Mouse (Mus musculus): Measurements from ENCODE around the gene Gemin5. TPM values are rescaled to one million over a fixed set of nuclear protein-coding genes. Genes with fewer than 3 reads are reported as not detected.
A peak's percentile ranks its signal among the peaks of the same experiment; 100 is the strongest.
"Not testable (repeated sequence)": the region's sequence is repeated elsewhere in the genome, so short reads cannot be mapped to it uniquely, and the experiment has no call there.

The Gemin5 gene
- total RNA-seq, 2 experiments from 2014 or later: 21.3 to 22.0 TPM

GRCm38 (mm10) chr11:58120655-58121054 lies 47.7 kb downstream of the Gemin5 start:
- intact Hi-C loops (cut with DNase I): no loop called here
- DNase-seq: no peak

- intact Hi-C loops (cut with DNase I): no loop called here
- peak; percentile 38 for DNase-seq
Observed at GRCm38 (mm10) chr11:58117044-58117652, 51.2 kb downstream of the Gemin5 start.

DNA sequence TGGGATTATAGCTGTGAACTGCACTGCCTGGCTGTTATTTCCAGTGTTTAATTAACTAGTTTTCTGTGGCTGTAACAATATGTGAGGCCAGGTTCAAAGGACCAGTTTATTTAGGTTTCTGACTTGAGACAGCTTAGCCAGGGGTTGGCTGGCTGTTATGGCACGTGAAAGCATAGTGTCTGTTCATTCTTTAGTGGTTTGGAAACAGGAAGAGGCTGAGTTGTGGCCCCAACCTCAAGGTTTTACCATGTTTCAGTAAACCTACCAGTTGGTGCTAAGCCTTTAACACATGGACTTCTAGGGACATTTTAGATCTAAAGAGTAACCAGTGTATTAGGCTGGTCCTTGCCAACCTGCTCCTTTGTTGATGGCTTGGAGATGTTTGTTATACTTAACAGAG lies 51.8 kb downstream of the Gemin5 start:
- intact Hi-C loops (cut with DNase I): no loop called here

DNA sequence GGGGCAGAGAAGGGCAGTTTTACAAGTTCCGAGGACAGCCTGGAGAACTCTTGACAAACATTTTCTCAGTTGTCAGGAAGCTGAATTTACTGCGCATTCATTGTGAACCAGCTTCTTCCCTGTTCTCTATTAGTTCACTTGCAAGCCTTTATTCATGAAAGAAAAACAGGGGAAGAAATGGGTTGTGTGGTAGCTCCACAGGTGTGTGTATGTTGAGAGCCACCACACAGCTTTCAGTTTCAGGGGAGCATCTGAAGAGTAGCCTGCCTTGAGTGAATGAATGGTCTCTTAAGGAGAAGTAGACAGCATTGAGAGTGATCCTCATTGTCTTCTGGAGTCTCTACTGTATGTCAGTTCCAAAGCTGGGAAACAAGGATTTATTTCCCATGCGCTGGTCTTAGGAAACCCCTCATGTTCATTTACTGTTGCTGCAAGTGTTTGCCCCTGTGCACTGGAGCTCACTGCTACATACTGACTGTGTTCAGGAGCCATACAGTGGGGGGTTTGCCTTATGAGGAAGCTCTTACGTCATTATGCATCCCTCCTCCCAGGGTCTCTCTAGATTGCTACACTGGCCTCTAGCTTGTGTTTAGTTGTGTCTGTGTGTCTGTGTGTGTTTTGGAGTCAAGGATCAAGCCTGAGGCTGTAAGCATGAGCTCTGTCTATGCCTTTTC lies 60.5 kb downstream of the Gemin5 start:
- DNase-seq: no peak
- intact Hi-C loops (cut with DNase I): no loop called here

More for the DNA sequence above, 51.8 kb downstream of the Gemin5 start:
- no peak for DNase-seq

- no peak for DNase-seq
- intact Hi-C loops (cut with DNase I): no loop called here
Observed at GRCm38 (mm10) chr11:58107009-58107408, 61.3 kb downstream of the Gemin5 start.

DNA sequence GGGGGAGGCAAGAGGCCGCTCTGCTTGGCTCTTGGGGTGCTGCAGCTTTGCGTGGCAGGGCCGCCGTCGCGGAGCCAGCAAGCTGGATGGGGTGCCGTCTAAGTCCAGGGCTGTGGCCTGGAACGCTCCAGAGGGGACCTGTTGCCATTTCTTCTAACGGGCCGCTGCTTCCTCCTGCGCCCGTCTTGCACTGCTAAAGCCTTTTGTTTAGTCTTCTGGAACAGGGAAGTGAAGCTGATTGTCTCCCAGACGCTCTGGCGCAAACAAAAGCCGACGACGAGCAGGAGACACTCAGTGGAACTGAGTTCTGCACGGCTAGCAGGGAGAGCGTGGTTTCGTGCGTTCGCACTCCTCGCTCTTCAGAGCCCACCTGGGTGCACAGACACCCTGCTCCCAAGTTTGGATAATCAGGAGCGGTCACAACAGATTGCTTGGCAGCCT lies 64.0 kb downstream of the Gemin5 start:
- intact Hi-C loops (cut with DNase I): no loop called here
- DNase-seq: no peak

GRCm38 (mm10) chr11:58103697-58104306 lies 64.5 kb downstream of the Gemin5 start, which contains the start of gene Cnot8:
Cnot8 (plus strand) TSS chr11:58104153.
- intact Hi-C loops (cut with DNase I): no loop called here
- DNase-seq: peak; percentile 99

- intact Hi-C loops (cut with DNase I): no loop called here
- DNase-seq: no peak
Observed at GRCm38 (mm10) chr11:58103344-58103653, 65.0 kb downstream of the Gemin5 start.

DNA sequence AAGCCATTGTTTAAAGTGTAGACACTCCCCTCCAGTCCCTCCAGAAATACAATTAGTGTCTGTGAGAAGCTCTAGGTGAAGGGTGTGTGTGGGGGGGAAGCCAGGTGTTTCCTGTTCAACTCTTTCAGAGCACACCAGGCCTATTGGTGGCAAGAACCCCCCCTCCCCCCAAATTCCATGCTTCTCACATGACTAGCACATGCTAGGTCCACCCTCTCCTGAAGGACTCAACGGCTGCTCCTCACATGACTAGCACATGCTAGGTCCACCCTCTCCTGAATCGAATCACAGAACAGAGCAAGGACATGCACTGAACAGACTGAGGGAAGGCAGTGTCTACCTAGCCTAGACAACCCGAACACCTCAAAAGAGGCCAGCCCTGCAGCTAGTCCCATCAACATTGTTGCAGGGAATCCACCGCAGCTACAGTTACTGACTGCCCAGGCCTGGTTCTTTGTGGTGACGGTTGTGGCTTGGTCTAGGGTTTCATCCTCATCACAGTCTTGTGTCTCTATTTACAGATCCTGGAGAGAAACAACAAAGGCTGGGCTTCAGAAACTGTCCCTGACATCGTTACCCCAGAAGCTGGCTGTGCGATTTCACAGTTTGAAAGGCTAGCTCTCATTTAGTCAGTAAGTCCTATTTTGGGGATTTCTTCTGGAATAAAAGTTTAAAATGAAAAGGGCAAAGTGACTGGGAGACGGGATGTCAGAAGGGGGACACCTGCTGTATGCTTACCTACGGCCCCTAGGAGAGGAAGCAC lies 65.6 kb downstream of the Gemin5 start:
- DNase-seq: no peak
- intact Hi-C loops (cut with DNase I): no loop called here

DNA sequence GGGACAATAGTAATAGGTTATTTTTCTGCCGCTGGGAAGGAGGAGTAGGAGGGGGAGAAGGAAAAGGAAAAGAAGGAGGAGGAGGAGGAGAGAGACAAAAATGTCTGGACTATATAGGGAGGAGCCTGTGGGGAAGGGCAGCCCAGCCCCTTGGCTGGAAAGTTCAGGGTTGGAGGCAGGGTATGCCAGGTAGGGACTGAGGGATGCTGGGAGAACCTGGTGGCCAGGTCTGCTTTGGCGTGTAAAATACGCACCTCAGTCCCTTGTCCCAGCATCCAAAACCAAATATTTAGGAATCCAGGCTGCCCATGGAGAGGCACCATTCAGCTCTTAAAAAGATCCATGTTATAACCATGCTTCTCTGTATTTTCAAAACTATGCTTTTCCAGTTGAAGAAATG lies 66.2 kb downstream of the Gemin5 start:
- intact Hi-C loops (cut with DNase I): no loop called here
- no peak for DNase-seq

DNA sequence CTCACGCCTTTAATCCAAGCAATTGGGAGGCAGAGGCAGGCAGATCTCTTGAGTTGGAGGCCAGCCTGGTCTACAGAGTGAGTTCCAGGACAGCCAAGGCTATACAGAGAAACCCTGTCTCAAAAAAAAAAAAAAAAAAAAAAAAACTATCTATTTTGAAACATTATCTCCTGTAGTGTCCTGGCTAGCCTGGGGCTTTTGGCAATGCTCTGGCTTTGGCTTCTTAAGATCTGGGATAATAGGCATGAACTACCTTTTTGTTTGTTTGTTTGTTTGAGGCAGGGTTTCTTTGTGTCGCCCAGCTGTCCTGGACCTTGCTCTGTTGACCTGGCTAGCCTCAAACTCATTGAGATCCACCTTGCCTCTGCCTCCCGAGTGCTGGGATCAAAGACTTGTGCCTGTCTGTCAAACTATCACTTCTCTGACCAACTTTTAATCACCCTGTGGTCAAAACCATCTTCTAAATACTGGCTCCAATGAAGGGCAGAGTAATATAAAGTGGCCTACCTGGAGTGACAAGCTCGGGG lies 67.1 kb downstream of the Gemin5 start:
- intact Hi-C loops (cut with DNase I): no loop called here
- no peak for DNase-seq

GRCm38 (mm10) chr11:58100006-58100405 lies 68.3 kb downstream of the Gemin5 start:
- intact Hi-C loops (cut with DNase I): no loop called here
- no peak for DNase-seq

GRCm38 (mm10) chr11:58098366-58098720 lies 70.0 kb downstream of the Gemin5 start:
- intact Hi-C loops (cut with DNase I): loop anchor here (5.0 kb wide), 1 partner anchor 146 kb away; no protein-coding TSS in a partner anchor
- DNase-seq: not testable (repeated sequence)

GRCm38 (mm10) chr11:58097621-58098365 lies 70.5 kb downstream of the Gemin5 start:
- intact Hi-C loops (cut with DNase I): loop anchor here (5.0 kb wide), 1 partner anchor 145 kb away; no protein-coding TSS in a partner anchor
- DNase-seq: peak; percentile 9

DNA sequence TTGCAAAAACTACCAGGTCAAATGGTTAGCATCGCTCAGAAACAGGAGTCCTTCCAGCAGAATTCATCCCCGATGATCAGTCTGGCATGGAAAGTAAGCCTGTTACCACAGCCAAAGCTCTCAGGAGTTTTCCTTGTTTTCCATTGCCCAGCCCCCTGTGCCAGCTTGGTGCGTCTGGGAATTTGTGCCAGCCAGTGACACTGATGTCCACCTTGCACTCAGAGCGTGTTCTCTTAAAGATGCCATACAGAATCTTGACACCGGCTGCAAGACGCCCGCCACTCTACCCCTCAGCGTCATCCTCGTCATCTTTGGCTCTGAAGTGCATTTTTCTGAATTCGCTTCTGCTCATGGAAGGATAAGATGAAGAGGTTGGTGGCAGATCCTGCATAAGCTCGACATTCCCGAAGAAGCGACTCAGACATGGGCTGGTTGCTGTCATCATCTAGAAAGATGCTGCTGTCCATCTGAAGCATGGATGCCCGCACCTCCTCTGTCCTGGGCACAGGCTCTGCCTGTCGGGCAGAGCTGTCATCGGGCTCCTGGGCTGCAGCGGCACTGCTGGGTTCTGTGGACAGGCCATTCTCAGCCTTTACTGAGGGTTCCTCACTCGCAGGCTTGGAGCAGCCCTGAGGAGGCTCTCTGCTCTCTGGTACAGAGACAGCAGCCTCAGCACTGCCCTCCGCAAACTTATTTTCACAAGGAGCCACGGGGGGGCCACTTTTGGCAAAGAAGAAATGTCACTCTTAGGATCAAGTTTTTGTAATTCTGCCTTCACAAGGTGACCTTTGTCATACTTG lies 71.3 kb downstream of the Gemin5 start:
- DNase-seq: peak; percentile 22
- intact Hi-C loops (cut with DNase I): loop anchor here (5.0 kb wide), 1 partner anchor 145 kb away; no protein-coding TSS in a partner anchor

- no peak for DNase-seq
- intact Hi-C loops (cut with DNase I): loop anchor here (5.0 kb wide), 1 partner anchor 144 kb away; no protein-coding TSS in a partner anchor
Observed at GRCm38 (mm10) chr11:58096160-58096559, 72.2 kb downstream of the Gemin5 start.

DNA sequence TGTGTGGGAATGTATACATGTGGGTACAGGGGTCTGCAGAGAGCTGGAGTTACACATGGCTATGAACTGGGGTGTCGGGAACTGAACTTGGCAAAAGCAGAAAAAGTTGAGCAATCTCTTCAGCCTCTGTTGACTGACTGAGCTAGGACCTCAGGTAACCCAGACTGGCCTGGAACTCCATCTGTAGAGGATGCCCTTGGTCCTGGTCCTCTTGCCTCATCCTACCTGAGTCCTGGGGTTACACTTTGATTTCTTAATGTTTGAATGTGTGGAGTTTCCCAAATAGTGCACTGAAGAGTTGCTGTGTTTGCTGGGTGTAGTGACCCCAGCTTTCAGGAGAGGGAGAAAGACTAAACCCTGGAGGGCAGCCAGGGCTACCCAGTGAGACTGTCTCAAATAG lies 72.8 kb downstream of the Gemin5 start:
- no peak for DNase-seq
- intact Hi-C loops (cut with DNase I): loop anchor here (5.0 kb wide), 1 partner anchor 143 kb away; no protein-coding TSS in a partner anchor

DNA sequence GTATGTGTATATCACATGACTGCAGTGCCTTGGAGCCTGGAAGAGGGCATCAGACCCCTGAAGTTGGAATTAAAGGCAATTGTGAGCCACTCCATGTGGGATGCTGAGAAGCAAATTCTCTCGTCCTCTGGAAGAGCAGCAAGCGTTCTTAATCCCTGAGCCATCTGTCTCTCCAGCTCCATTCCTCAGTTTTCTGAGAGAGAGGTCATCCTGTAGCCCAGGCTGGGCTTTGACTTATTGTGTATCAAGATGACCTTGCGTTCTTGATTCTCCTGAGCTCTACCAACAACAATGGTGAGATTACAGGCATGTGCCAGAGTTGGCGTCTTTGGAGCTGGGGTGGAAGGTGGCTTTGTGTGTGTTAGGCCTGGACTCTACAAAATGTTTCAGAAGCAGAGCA lies 73.6 kb downstream of the Gemin5 start:
- intact Hi-C loops (cut with DNase I): loop anchor here (5.0 kb wide), 1 partner anchor 142 kb away; no protein-coding TSS in a partner anchor
- no peak for DNase-seq

DNA sequence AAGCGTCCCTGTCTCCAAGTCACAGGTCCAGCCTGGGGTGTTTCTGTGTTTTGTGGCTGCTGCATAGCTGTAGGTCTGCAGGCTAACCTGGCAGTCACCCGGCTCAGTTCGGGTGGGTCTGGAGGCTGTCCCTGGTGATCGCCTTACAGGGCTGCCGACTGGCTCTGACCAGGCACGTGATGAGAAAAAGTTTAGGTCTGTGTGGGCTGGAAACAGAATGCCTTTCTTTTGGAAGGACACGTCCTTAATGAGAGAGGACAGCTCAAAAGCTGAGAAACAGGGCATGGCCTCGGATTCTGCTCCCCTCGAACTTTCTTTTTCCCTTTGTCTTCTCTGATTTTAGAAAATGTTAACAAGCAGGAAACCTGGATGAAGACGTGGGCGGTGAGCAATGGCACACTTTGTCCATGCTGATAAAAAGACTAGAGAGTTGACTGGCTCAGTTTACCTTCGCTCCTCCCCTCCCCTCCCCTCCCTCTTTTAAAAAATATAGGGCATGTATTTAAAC lies 75.3 kb downstream of the Gemin5 start, which contains the start of gene Gm12248:
TSS of gene Gm12248 (minus strand) at position 114 of the 508 bp plus-strand sequence.
- intact Hi-C loops (cut with DNase I): no loop called here

More for the DNA sequence above, 75.3 kb downstream of the Gemin5 start, which contains the start of gene Gm12248:
- DNase-seq: no peak
